Mouse (Mus musculus): ENCODE measurements around the gene Ankrd54. TPM values are rescaled to one million over a fixed set of nuclear protein-coding genes. Genes with fewer than 3 reads are reported as not detected.

Ankrd54 gene
- polyA plus RNA-seq, 1 experiment from 2014 or later = 67.5 TPM

Other genes with a start within 250 kb of the Ankrd54 start
- gene Cdc42ep1, start 220.3 kb downstream of the Ankrd54 start, polyA plus RNA-seq (2016; fragmentation: Nextera tagmentation; extraction: Ambion mirVana) = 11.5 and 11.9 TPM in 2 replicates
- gene Lgals2, start 207.4 kb downstream of the Ankrd54 start, polyA plus RNA-seq (2016; fragmentation: Nextera tagmentation; extraction: Ambion mirVana) = 0.56 TPM in 1 of 2 replicates, not detected in the other
- gene Gga1, start 185.7 kb downstream of the Ankrd54 start, polyA plus RNA-seq (2016; fragmentation: Nextera tagmentation; extraction: Ambion mirVana) = 50.9 and 52.7 TPM in 2 replicates
- gene Gm49510, start 163.2 kb downstream of the Ankrd54 start, polyA plus RNA-seq (2016; fragmentation: Nextera tagmentation; extraction: Ambion mirVana) = 0.10 TPM in 1 of 2 replicates, not detected in the other
- gene Sh3bp1, start 163.1 kb downstream of the Ankrd54 start, polyA plus RNA-seq (2016; fragmentation: Nextera tagmentation; extraction: Ambion mirVana) = 8.2 and 9.3 TPM in 2 replicates
- 46.3 and 53.7 TPM in 2 replicates for gene Pdxp, start 149.0 kb downstream of the Ankrd54 start, polyA plus RNA-seq (2016; fragmentation: Nextera tagmentation; extraction: Ambion mirVana)
- 346 and 420 TPM in 2 replicates for gene Lgals1, start 136.2 kb downstream of the Ankrd54 start, polyA plus RNA-seq (2016; fragmentation: Nextera tagmentation; extraction: Ambion mirVana)
- 50.2 and 59.6 TPM in 2 replicates for gene Nol12, start 128.0 kb downstream of the Ankrd54 start, polyA plus RNA-seq (2016; fragmentation: Nextera tagmentation; extraction: Ambion mirVana)
- gene Triobp, start 115.2 kb downstream of the Ankrd54 start, polyA plus RNA-seq (2016; fragmentation: Nextera tagmentation; extraction: Ambion mirVana) = 40.0 and 45.0 TPM in 2 replicates
- 547 and 575 TPM in 2 replicates for gene H1f0, start 34.4 kb downstream of the Ankrd54 start, polyA plus RNA-seq (2016; fragmentation: Nextera tagmentation; extraction: Ambion mirVana)
- not detected in 2 replicates for gene Galr3, start 21.0 kb downstream of the Ankrd54 start, polyA plus RNA-seq (2016; fragmentation: Nextera tagmentation; extraction: Ambion mirVana)
- 198 and 202 TPM in 2 replicates for gene Eif3l, start 12.3 kb upstream of the Ankrd54 start, polyA plus RNA-seq (2016; fragmentation: Nextera tagmentation; extraction: Ambion mirVana)
- gene Micall1, start 46.0 kb upstream of the Ankrd54 start, polyA plus RNA-seq (2016; fragmentation: Nextera tagmentation; extraction: Ambion mirVana) = 11.4 and 11.5 TPM in 2 replicates
- 314 and 327 TPM in 2 replicates for gene Polr2f, start 78.1 kb upstream of the Ankrd54 start, polyA plus RNA-seq (2016; fragmentation: Nextera tagmentation; extraction: Ambion mirVana)
- 9.7 and 11.9 TPM in 2 replicates for gene 1700088E04Rik, start 78.4 kb upstream of the Ankrd54 start, polyA plus RNA-seq (2016; fragmentation: Nextera tagmentation; extraction: Ambion mirVana)
- 0.48 and 1.2 TPM in 2 replicates for gene Sox10, start 102.3 kb upstream of the Ankrd54 start, polyA plus RNA-seq (2016; fragmentation: Nextera tagmentation; extraction: Ambion mirVana)
- gene Pick1, start 166.3 kb upstream of the Ankrd54 start, polyA plus RNA-seq (2016; fragmentation: Nextera tagmentation; extraction: Ambion mirVana) = 60.5 and 67.8 TPM in 2 replicates
- gene Gm49486, start 166.5 kb upstream of the Ankrd54 start, polyA plus RNA-seq (2016; fragmentation: Nextera tagmentation; extraction: Ambion mirVana) = 0.72 and 0.80 TPM in 2 replicates
- 0.24 and 0.50 TPM in 2 replicates for gene Slc16a8, start 191.9 kb upstream of the Ankrd54 start, polyA plus RNA-seq (2016; fragmentation: Nextera tagmentation; extraction: Ambion mirVana)
- 0.72 and 2.4 TPM in 2 replicates for gene Baiap2l2, start 222.6 kb upstream of the Ankrd54 start, polyA plus RNA-seq (2016; fragmentation: Nextera tagmentation; extraction: Ambion mirVana)

All from midbrain, embryonic 12.5 days (tissue).